9 mouse cellular contexts compared by ENCODE assay signal in the genomic region with DNA sequence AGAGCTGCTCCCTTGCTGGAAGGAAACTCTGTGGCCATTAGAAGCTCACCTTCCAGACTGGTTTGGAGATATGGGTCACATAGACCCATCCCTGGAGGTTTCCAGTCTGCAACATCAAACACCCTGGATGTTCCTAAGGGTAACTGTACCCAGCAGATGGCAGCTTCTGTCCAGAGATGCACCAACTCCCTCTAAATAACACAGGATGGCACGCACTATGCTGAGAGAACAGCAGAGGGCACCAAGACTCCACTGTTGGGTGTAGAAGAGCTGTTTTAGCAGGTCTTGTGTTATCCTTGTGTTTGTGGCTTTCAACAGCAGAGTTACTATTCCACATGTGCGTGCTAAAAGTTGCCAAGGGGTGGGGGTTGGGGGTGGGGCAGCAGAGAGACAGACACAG. TPM values are rescaled to one million over a fixed set of nuclear protein-coding genes. Genes with fewer than 3 reads are reported as not detected.
DNase-seq lines count a peak whose midpoint lies in the region; ATAC-seq and TF ChIP-seq lines count a peak whose summit lies in the region.
"Had no signal": no experiment of that assay in that cellular context is flagged by ENCODE, and none has a peak within 500 bp of the region (broad histone marks: within the 10 kb centered on the region; RNA-seq: fewer than 3 reads in every experiment).

No protein-coding gene starts in this region.

- H3K4me2 ChIP-seq in hindbrain, embryonic 13.5 days: no peak overlapping the region

- H3K27me3 ChIP-seq in cerebellum, adult 2 months (ENCODE audit: control insufficient read depth, insufficient read depth, low read length): no peaks in the 10 kb centered on the region
- no peaks in the 10 kb centered on the region for H3K27me3 ChIP-seq in hindbrain, embryonic 13.5 days

- H3K9ac ChIP-seq in hindbrain, embryonic 13.5 days: no peak overlapping the region

- H3K4me1 ChIP-seq in cerebellum, adult 2 months (ENCODE audit: control insufficient read depth, insufficient read depth, low read length): no peaks in the 10 kb centered on the region
- peaks cover 5% of the 10 kb centered on the region for H3K4me1 ChIP-seq in hindbrain, embryonic 13.5 days (replicated peaks)

- DNase-seq in Muller cell, postnatal 12 days (ENCODE audit: inconsistent ontology term): peak; percentile 89
- peak; percentile 74 to 81 for DNase-seq in cerebellum, adult 2 months
- DNase-seq in layer of hippocampus, adult 9-11 months: peak; percentile 81
- DNase-seq in lung, postnatal 14 days: peak; percentile 88
- peak; percentile 77 for DNase-seq in retina, postnatal 7 days (ENCODE audit: low read depth, low spot score)
- DNase-seq in urinary bladder, postnatal 25 days (ENCODE audit: low spot score): peak; percentile 68

- H3K36me3 ChIP-seq in hindbrain, embryonic 13.5 days: no peaks in the 10 kb centered on the region

- TF ChIP-seq CTCF in cerebellum, adult 2 months (IDR thresholded peaks at IDR 0.05; ENCODE audit: borderline replicate concordance, insufficient read depth, low read depth, low read length): peak; percentile 100

- 8% methylated on average over 2 of the region's 2 CpGs for WGBS in cerebellum, adult 2 months
- 12% methylated on average over 2 of the region's 2 CpGs for WGBS in hindbrain, embryonic 13.5 days

- no peak overlapping the region for H3K27ac ChIP-seq in cerebellum, adult 2 months (ENCODE audit: insufficient read depth, low read length)
- no peak overlapping the region for H3K27ac ChIP-seq in hindbrain, embryonic 13.5 days
- H3K27ac ChIP-seq: macrophage had no signal

- TF ChIP-seq POLR2A in cerebellum, adult 2 months (IDR thresholded peaks at IDR 0.05; ENCODE audit: borderline replicate concordance, insufficient read depth, low read length): no peak

- H3K4me3 ChIP-seq in cerebellum, adult 2 months (replicated peaks; ENCODE audit: insufficient read depth, low read depth, low read length): no peak overlapping the region
- no peak overlapping the region for H3K4me3 ChIP-seq in hindbrain, embryonic 13.5 days

- H3K9me3 ChIP-seq in hindbrain, embryonic 13.5 days: no peaks in the 10 kb centered on the region

- peak; percentile 100 for ATAC-seq in frontal cortex, adult (ENCODE audit: low TSS enrichment)
- ATAC-seq in hindbrain, embryonic 13.5 days (ENCODE audit: low FRiP score): peak; percentile 94

RNA-seq across cellular contexts. Expression of a gene that starts 21.5 kb away (rescaled TPM):
- polyA plus RNA-seq in cerebellum, adult 2 months (2012; rRNA removed): 0.18 and 0.49 TPM in 2 replicates
- polyA plus RNA-seq in hindbrain, embryonic 13.5 days (2015; fragmentation: Nextera tagmentation; extraction: Ambion mirVana): not detected in 2 replicates
- polyA plus RNA-seq: macrophage had no signal

RNA-seq across cellular contexts. Expression of a gene that starts 29.2 kb away (rescaled TPM):
- 11.2 and 12.4 TPM in 2 replicates for polyA plus RNA-seq in cerebellum, adult 2 months (2012; rRNA removed)
- 10.7 and 10.9 TPM in 2 replicates for polyA plus RNA-seq in hindbrain, embryonic 13.5 days (2015; fragmentation: Nextera tagmentation; extraction: Ambion mirVana)
